Mouse (Mus musculus): ENCODE results near the gene Tfe3.

Gene Tfe3

DNA sequence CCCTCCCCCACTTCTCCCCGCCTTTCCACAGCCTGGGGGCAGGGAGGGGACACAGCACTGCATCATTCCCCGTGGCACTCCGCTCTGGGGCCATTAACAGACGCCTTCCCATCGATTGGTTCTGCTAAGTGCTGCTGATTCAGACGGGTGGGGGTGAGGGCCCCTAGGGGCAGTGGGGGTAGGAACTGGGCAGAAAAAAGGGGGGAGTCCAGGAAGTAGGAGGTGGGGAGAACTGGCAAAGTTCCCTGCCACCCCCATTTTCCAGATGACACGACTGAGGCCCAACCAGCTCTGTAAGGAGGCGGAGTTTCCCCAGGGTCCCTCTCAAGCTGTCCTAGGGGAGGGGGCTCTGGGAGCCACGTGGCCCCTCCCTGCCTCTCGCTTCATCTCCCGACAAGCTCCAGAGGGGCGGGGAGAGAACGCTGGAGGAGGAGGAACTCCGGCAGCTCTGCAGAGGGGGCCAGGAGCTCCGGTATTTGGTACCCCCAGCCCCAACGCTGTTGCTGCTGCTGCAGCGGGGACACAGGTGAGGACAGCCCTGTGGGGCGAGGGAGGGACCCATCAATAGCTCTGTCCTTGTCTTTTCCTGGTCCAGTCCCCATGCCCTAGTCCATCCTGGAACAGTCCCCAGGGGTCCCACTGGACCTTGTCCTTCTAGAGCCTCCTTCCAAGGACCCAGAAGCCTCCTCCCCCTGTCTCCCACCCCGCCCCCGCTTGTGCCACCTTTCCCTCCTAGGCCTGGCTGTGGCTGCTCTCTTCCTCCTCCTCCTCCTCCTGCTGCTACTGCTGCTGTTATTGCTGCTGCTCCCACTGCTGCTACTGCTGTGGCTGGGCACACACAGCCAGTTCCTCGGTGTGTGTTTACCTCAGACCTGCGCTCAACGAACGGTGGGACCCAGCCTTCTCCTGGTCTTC, 59.8 kb downstream of the Tfe3 start, which contains the start of gene Kcnd1:
TSS of gene Kcnd1 (plus strand) at position 425 of the 915 bp plus-strand sequence.
- Histone ChIP-seq H3K36me3 (ENCODE audit: control insufficient read depth, insufficient read depth, low read length, poor library complexity, severe bottlenecking) (peaks cover 4% of the 10 kb centered on the region; the same call in 1 of the 2 replicates), H3K27me3 (ENCODE audit: control insufficient read depth, insufficient read depth, low read length, poor library complexity, severe bottlenecking) (no peaks in the 10 kb centered on the region)
- DNase-seq (ENCODE audit: low read depth, low spot score): no peak
